Mouse (Mus musculus): ENCODE data around the gene AL731706.1. TPM values are rescaled to one million over a fixed set of nuclear protein-coding genes. Genes with fewer than 3 reads are reported as not detected.

The AL731706.1 gene
- polyA plus RNA-seq, 1 experiment = 6.0 TPM

GRCm38 (mm10) chr2:136850366-136850765, 40.8 kb downstream of the AL731706.1 start:
- no peak for DNase-seq (ENCODE audit: low read depth, low spot score)
- WGBS = 65% methylated on average over 3 of the region's 3 CpGs

- 7% methylated on average over 1 of the region's 1 CpGs for WGBS
These were observed 53.2 kb downstream of the AL731706.1 start for GRCm38 (mm10) chr2:136837994-136838393.

GRCm38 (mm10) chr2:136835882-136836281, 55.3 kb downstream of the AL731706.1 start:
- WGBS = 72% methylated on average over 3 of the region's 3 CpGs

More at GRCm38 (mm10) chr2:136837994-136838393, 53.2 kb downstream of the AL731706.1 start:
- peak; percentile 55 for DNase-seq (ENCODE audit: low read depth, low spot score)

GRCm38 (mm10) chr2:136834715-136835075, 56.5 kb downstream of the AL731706.1 start:
- DNase-seq (ENCODE audit: low read depth, low spot score) = no peak
- WGBS = 30% methylated on average over 1 of the region's 1 CpGs

More at GRCm38 (mm10) chr2:136835882-136836281, 55.3 kb downstream of the AL731706.1 start:
- no peak for DNase-seq (ENCODE audit: low read depth, low spot score)

- 42% methylated on average over 3 of the region's 3 CpGs for WGBS
- no peak for DNase-seq (ENCODE audit: low read depth, low spot score)
These were observed 57.0 kb downstream of the AL731706.1 start for GRCm38 (mm10) chr2:136833976-136834714.

- no peak for DNase-seq (ENCODE audit: low read depth, low spot score)
- 38% methylated on average over 3 of the region's 3 CpGs for WGBS
These were observed 58.3 kb downstream of the AL731706.1 start for GRCm38 (mm10) chr2:136832936-136833335.

Other genes starting within 250 kb of the AL731706.1 start
- 3.0 and 3.1 TPM in 2 replicates for gene Snap25, start 177.9 kb downstream of the AL731706.1 start, polyA plus RNA-seq (2012; rRNA removed)
- gene AL731706.2, start 5.7 kb downstream of the AL731706.1 start, polyA plus RNA-seq (2012; rRNA removed) = not detected in 2 replicates
- 0.98 and 1.1 TPM in 2 replicates for gene Slx4ip, start 171 bp downstream of the AL731706.1 start, polyA plus RNA-seq (2012; rRNA removed)
- 7.5 and 8.6 TPM in 2 replicates for gene Mkks, start within 50 bp of the AL731706.1 start, polyA plus RNA-seq (2012; rRNA removed)
- 2.0 and 4.2 TPM in 2 replicates for gene Jag1, start 225.3 kb upstream of the AL731706.1 start, polyA plus RNA-seq (2012; rRNA removed)